Mouse (Mus musculus): ENCODE data around the gene Polrmt. TPM values are rescaled to one million over a fixed set of nuclear protein-coding genes. Genes with fewer than 3 reads are reported as not detected.

Polrmt gene
- polyA plus RNA-seq, 2 experiments = 33.4 to 64.1 TPM

GRCm38 (mm10) chr10:79773208-79773607, 26.8 kb upstream of the Polrmt start:
- no peak for TF ChIP-seq POLR2A (IDR thresholded peaks at IDR 0.05; ENCODE audit: borderline replicate concordance, extremely low read depth, insufficient read depth, insufficient read length)
- no peaks in the 10 kb centered on the region for H3K36me3 ChIP-seq (ENCODE audit: control insufficient read depth, insufficient read depth, low read length)
- no peak overlapping the region for H3K4me3 ChIP-seq (replicated peaks; ENCODE audit: low read length)
- WGBS = 90% methylated on average over 2 of the region's 2 CpGs
- ATAC-seq (ENCODE audit: low FRiP score, low read depth) (no peak), DNase-seq (ENCODE audit: low spot score) (no peak)
- H3K9ac ChIP-seq (ENCODE audit: low read depth, low read length, severe bottlenecking) = no peak overlapping the region
- H3K27me3 ChIP-seq (ENCODE audit: control insufficient read depth, insufficient read depth, low read length) = no peaks in the 10 kb centered on the region
- H3K27ac ChIP-seq (replicated peaks; ENCODE audit: low read depth, low read length) = no peak overlapping the region
- peaks cover 15% of the 10 kb centered on the region for H3K4me1 ChIP-seq (ENCODE audit: control insufficient read depth, insufficient read depth, low read length)
- no peak overlapping the region for H3K4me2 ChIP-seq (replicated peaks; ENCODE audit: low read depth, low read length, severe bottlenecking)
- no peaks in the 10 kb centered on the region for H3K9me3 ChIP-seq (ENCODE audit: control insufficient read depth, low read length)

- Histone ChIP-seq H3K27me3 (ENCODE audit: control insufficient read depth, insufficient read depth, low read length) (no peaks in the 10 kb centered on the region), H3K4me2 (replicated peaks; ENCODE audit: low read depth, low read length, severe bottlenecking) (no peak overlapping the region), H3K4me1 (ENCODE audit: control insufficient read depth, insufficient read depth, low read length) (peaks cover 11% of the 10 kb centered on the region; the same call in 1 of the 2 replicates), H3K4me3 (replicated peaks; ENCODE audit: low read length) (no peak overlapping the region), H3K9me3 (ENCODE audit: control insufficient read depth, low read length) (no peaks in the 10 kb centered on the region), H3K36me3 (ENCODE audit: control insufficient read depth, insufficient read depth, low read length) (no peaks in the 10 kb centered on the region), H3K27ac (replicated peaks; ENCODE audit: low read depth, low read length) (no peak overlapping the region), H3K9ac (ENCODE audit: low read depth, low read length, severe bottlenecking) (no peak overlapping the region)
- no peak for ATAC-seq (ENCODE audit: low FRiP score, low read depth)
- no peak for DNase-seq (ENCODE audit: low spot score)
- 71% methylated on average over 3 of the region's 3 CpGs for WGBS
- TF ChIP-seq POLR2A (IDR thresholded peaks at IDR 0.05; ENCODE audit: borderline replicate concordance, extremely low read depth, insufficient read depth, insufficient read length) = no peak
These were observed 25.9 kb upstream of the Polrmt start for GRCm38 (mm10) chr10:79772320-79772719.

- H3K9ac ChIP-seq (ENCODE audit: low read depth, low read length, severe bottlenecking) = no peak overlapping the region
- WGBS = 38% methylated on average over 4 of the region's 4 CpGs
- DNase-seq (ENCODE audit: low spot score) = no peak
- no peaks in the 10 kb centered on the region for H3K9me3 ChIP-seq (ENCODE audit: control insufficient read depth, low read length)
- H3K36me3 ChIP-seq (ENCODE audit: control insufficient read depth, insufficient read depth, low read length) = 0 out of 2 replicates have a peak, but pooled peaks cover 4% of the 10 kb centered on the region
- no peaks in the 10 kb centered on the region for H3K27me3 ChIP-seq (ENCODE audit: control insufficient read depth, insufficient read depth, low read length)
- H3K4me3 ChIP-seq (replicated peaks; ENCODE audit: low read length) = no peak overlapping the region
- ATAC-seq (ENCODE audit: low FRiP score, low read depth) = no peak
- no peak for TF ChIP-seq POLR2A (IDR thresholded peaks at IDR 0.05; ENCODE audit: borderline replicate concordance, extremely low read depth, insufficient read depth, insufficient read length)
- H3K4me2 ChIP-seq (replicated peaks; ENCODE audit: low read depth, low read length, severe bottlenecking) = no peak overlapping the region
- peaks cover 15% of the 10 kb centered on the region for H3K4me1 ChIP-seq (ENCODE audit: control insufficient read depth, insufficient read depth, low read length)
- H3K27ac ChIP-seq (replicated peaks; ENCODE audit: low read depth, low read length) = no peak overlapping the region
These were observed 22.9 kb upstream of the Polrmt start for GRCm38 (mm10) chr10:79769329-79769728.

- WGBS = 1% methylated on average over 5 of the region's 5 CpGs
- DNase-seq (ENCODE audit: low spot score) (peak; percentile 64), ATAC-seq (ENCODE audit: low FRiP score, low read depth) (no peak)
- H3K4me1 ChIP-seq (ENCODE audit: control insufficient read depth, insufficient read depth, low read length) = peaks cover 15% of the 10 kb centered on the region
- H3K9ac ChIP-seq (ENCODE audit: low read depth, low read length, severe bottlenecking) = no peak overlapping the region
- H3K36me3 ChIP-seq (ENCODE audit: control insufficient read depth, insufficient read depth, low read length) = 0 out of 2 replicates have a peak, but pooled peaks cover 4% of the 10 kb centered on the region
- no peak overlapping the region for H3K4me3 ChIP-seq (replicated peaks; ENCODE audit: low read length)
- H3K9me3 ChIP-seq (ENCODE audit: control insufficient read depth, low read length) = no peaks in the 10 kb centered on the region
- no peak overlapping the region for H3K27ac ChIP-seq (replicated peaks; ENCODE audit: low read depth, low read length)
- TF ChIP-seq POLR2A (IDR thresholded peaks at IDR 0.05; ENCODE audit: borderline replicate concordance, extremely low read depth, insufficient read depth, insufficient read length) = no peak
- H3K27me3 ChIP-seq (ENCODE audit: control insufficient read depth, insufficient read depth, low read length) = no peaks in the 10 kb centered on the region
- H3K4me2 ChIP-seq (replicated peaks; ENCODE audit: low read depth, low read length, severe bottlenecking) = peak overlapping the region; percentile 67; the same call in 1 of the 2 replicates
These were observed 22.0 kb upstream of the Polrmt start for GRCm38 (mm10) chr10:79768400-79768799.

- peak overlapping the region; percentile 90 for H3K27ac ChIP-seq (replicated peaks; ENCODE audit: low read depth, low read length)
- ATAC-seq (ENCODE audit: low FRiP score, low read depth) = peak; percentile 84
- H3K4me3 ChIP-seq (replicated peaks; ENCODE audit: low read length) = peak overlapping the region; percentile 97
- no peaks in the 10 kb centered on the region for H3K27me3 ChIP-seq (ENCODE audit: control insufficient read depth, insufficient read depth, low read length)
- H3K9me3 ChIP-seq (ENCODE audit: control insufficient read depth, low read length) = no peaks in the 10 kb centered on the region
- 12% methylated on average over 39 of the region's 40 CpGs for WGBS
- H3K4me1 ChIP-seq (ENCODE audit: control insufficient read depth, insufficient read depth, low read length) = peaks cover 15% of the 10 kb centered on the region
- H3K4me2 ChIP-seq (replicated peaks; ENCODE audit: low read depth, low read length, severe bottlenecking) = peak overlapping the region; percentile 67
- H3K36me3 ChIP-seq (ENCODE audit: control insufficient read depth, insufficient read depth, low read length) = 0 out of 2 replicates have a peak, but pooled peaks cover 4% of the 10 kb centered on the region
- no peak for TF ChIP-seq POLR2A (IDR thresholded peaks at IDR 0.05; ENCODE audit: borderline replicate concordance, extremely low read depth, insufficient read depth, insufficient read length)
- peak overlapping the region; percentile 95 for H3K9ac ChIP-seq (ENCODE audit: low read depth, low read length, severe bottlenecking)
- peak; percentile 93 for DNase-seq (ENCODE audit: low spot score)
These were observed 21.2 kb upstream of the Polrmt start for GRCm38 (mm10) chr10:79767372-79768244.

All from limb, embryonic 14.5 days (tissue).